Mouse (Mus musculus) kidney, adult 2 months (tissue): ENCODE results near the gene Alk.

ENCODE experiments used
- CTCF ChIP-seq: fragments of 200-500 bp; conservative IDR thresholded peaks from 2 replicates; pipeline ENCODE4 v1.5.1; 2011; ENCODE audit warnings: low read depth, mild to moderate bottlenecking, control low read depth, low read length, moderate library complexity, mixed read lengths; ENCODE audit not compliant: insufficient read depth, insufficient read length
- POLR2A ChIP-seq: fragments of 200-500 bp; IDR thresholded peaks from one replicate; pipeline ENCODE4 v1.6.1; 2011; ENCODE audit warnings: low read depth, low read length, control low read depth

DNA sequence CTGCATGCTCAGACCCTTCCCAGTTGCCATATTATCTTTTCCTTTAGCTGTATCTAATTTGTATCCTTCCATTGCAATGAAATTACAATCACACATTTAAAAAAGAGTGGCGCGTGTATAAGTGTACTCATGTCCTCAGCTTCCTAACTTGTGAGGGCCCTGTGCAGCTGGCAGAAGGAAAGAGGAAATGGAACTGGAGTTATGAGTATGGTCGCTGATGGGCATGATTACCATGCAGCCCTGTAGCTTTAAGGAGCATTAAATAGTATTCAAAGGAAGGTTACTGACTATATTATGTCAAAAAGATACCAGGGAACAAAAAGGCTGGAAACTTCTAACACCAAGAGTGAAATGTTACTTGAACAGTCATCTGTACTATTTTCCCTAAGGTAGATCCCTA lies 79.6 kb downstream of the Alk start:
- TF ChIP-seq CTCF: no peak
- TF ChIP-seq POLR2A: no peak
